Mouse (Mus musculus) forebrain, embryonic 16.5 days (tissue): ENCODE data around the gene Sdccag8. TPM values are rescaled to one million over a fixed set of nuclear protein-coding genes. Genes with fewer than 3 reads are reported as not detected.

ENCODE experiments used
- ATAC-seq: fragments of 200-750 bp; cut with Nextera tagmentation; 2 replicates; pipeline ENCODE4 v1.8.0; 2017; ENCODE audit warnings: mild to moderate bottlenecking, moderate library complexity
- H3K27ac ChIP-seq: fragments of 300-500 bp; sonication (generic); 2 replicates; pipeline ENCODE4 v1.5.1; 2014; ENCODE audit warnings: low read length, control low read depth
- H3K27me3 ChIP-seq: fragments of 300-500 bp; sonication (generic); replicated peaks from 2 replicates; pipeline ENCODE4 v1.6.1; 2014; ENCODE audit warnings: low read length; ENCODE audit not compliant: control insufficient read depth, insufficient read depth
- H3K36me3 ChIP-seq: fragments of 300-500 bp; sonication (generic); 2 replicates; pipeline ENCODE4 v1.6.1; 2014; ENCODE audit not compliant: control insufficient read depth, insufficient read depth
- H3K4me1 ChIP-seq: fragments of 300-500 bp; sonication (generic); replicated peaks from 2 replicates; pipeline ENCODE4 v1.6.1; 2014; ENCODE audit warnings: low read length; ENCODE audit not compliant: control insufficient read depth, insufficient read depth
- H3K4me2 ChIP-seq: fragments of 300-500 bp; sonication (generic); 2 replicates; pipeline ENCODE4 v1.6.1; 2014; ENCODE audit warnings: mild to moderate bottlenecking, low read length, control low read depth
- H3K4me3 ChIP-seq: fragments of 300-500 bp; sonication (generic); replicated peaks from 2 replicates; pipeline ENCODE4 v1.5.1; 2014; ENCODE audit warnings: mild to moderate bottlenecking, low read length, control low read depth
- H3K9ac ChIP-seq: fragments of 300-500 bp; sonication (generic); replicated peaks from 2 replicates; pipeline ENCODE4 v1.6.1; 2014; ENCODE audit warnings: low read depth, low read length, control low read depth
- H3K9me3 ChIP-seq: fragments of 300-500 bp; sonication (generic); 2 replicates; pipeline ENCODE4 v1.6.1; 2016; ENCODE audit warnings: low read length; ENCODE audit not compliant: control insufficient read depth
- WGBS: fragments of 180-500 bp; shearing (Covaris S2); extraction: QIAGEN DNeasy Blood & Tissue Kit; methylation state at CpG from one replicate; pipeline ENCODE4 v1.1.7; 2014; 5-methylcytosine and 5-hydroxymethylcytosine counted together
- polyA plus RNA-seq: library from polyadenylated mRNA; unstranded; fragments of >200 nt; fragmentation: Nextera tagmentation; extraction: Ambion mirVana; gene quantifications from 2 replicates; pipeline ENCODE4 v1.2.1, GENCODE M21; 2015

Sdccag8 gene
- polyA plus RNA-seq, 1 experiment from 2014 or later = 34.0 TPM

GRCm38 (mm10) chr1:176813292-176814035 is 996 bp upstream of the Sdccag8 start:
- H3K4me3 ChIP-seq = peak overlapping the region; percentile 73
- H3K27me3 ChIP-seq = no peaks in the 10 kb centered on the region
- H3K36me3 ChIP-seq = no peaks in the 10 kb centered on the region
- peak overlapping the region; percentile 100 for H3K9ac ChIP-seq
- peak overlapping the region; percentile 50 for H3K4me2 ChIP-seq
- H3K9me3 ChIP-seq = no peaks in the 10 kb centered on the region
- peak overlapping the region; percentile 100 for H3K27ac ChIP-seq
- H3K4me1 ChIP-seq = peaks cover 25% of the 10 kb centered on the region
- ATAC-seq = peak; percentile 32
- WGBS = 0% methylated on average over 56 of the region's 75 CpGs

GRCm38 (mm10) chr1:176814036-176814420 is 432 bp upstream of the Sdccag8 start, which contains the start of gene Cep170:
Cep170 (minus strand) TSS chr1:176814067.
- Histone ChIP-seq H3K27ac (peak within 1 kb of the TSS; percentile 100), H3K36me3 (no peaks in the 10 kb centered on the region), H3K4me2 (peak within 1 kb of the TSS; percentile 68), H3K9ac (peak within 1 kb of the TSS; percentile 100), H3K27me3 (no peaks in the 10 kb centered on the region), H3K4me1 (peaks cover 23% of the 10 kb centered on the region), H3K4me3 (peak within 1 kb of the TSS; percentile 73), H3K9me3 (no peaks in the 10 kb centered on the region)
- ATAC-seq = peak; percentile 94
- WGBS = 0% methylated on average over 28 of the region's 28 CpGs

- Histone ChIP-seq H3K9ac (no peak overlapping the region), H3K9me3 (no peaks in the 10 kb centered on the region), H3K4me2 (no peak overlapping the region), H3K27ac (no peak overlapping the region), H3K36me3 (no peaks in the 10 kb centered on the region), H3K4me1 (peaks cover 9% of the 10 kb centered on the region), H3K27me3 (no peaks in the 10 kb centered on the region), H3K4me3 (no peak overlapping the region)
- ATAC-seq = no peak
- 86% methylated on average over 4 of the region's 4 CpGs for WGBS
These were observed 2.3 kb downstream of the Sdccag8 start for GRCm38 (mm10) chr1:176816728-176817127.

GRCm38 (mm10) chr1:176818147-176818546 is 3.7 kb downstream of the Sdccag8 start:
- H3K9me3 ChIP-seq = no peaks in the 10 kb centered on the region
- H3K4me3 ChIP-seq = no peak overlapping the region
- no peak overlapping the region for H3K4me2 ChIP-seq
- peaks cover 8% of the 10 kb centered on the region for H3K4me1 ChIP-seq
- 82% methylated on average over 2 of the region's 2 CpGs for WGBS
- H3K27me3 ChIP-seq = no peaks in the 10 kb centered on the region
- no peaks in the 10 kb centered on the region for H3K36me3 ChIP-seq
- no peak overlapping the region for H3K27ac ChIP-seq
- H3K9ac ChIP-seq = no peak overlapping the region
- no peak for ATAC-seq

- H3K9me3 ChIP-seq = no peaks in the 10 kb centered on the region
These were observed 4.3 kb downstream of the Sdccag8 start for GRCm38 (mm10) chr1:176818763-176819162.

GRCm38 (mm10) chr1:176821929-176822328 is 7.5 kb downstream of the Sdccag8 start:
- ATAC-seq = no peak
- H3K4me3 ChIP-seq = no peak overlapping the region
- peaks cover 2% of the 10 kb centered on the region for H3K4me1 ChIP-seq
- H3K36me3 ChIP-seq = no peaks in the 10 kb centered on the region
- no peak overlapping the region for H3K4me2 ChIP-seq
- no peaks in the 10 kb centered on the region for H3K9me3 ChIP-seq
- H3K27me3 ChIP-seq = no peaks in the 10 kb centered on the region
- WGBS = 41% methylated on average over 1 of the region's 1 CpGs
- no peak overlapping the region for H3K27ac ChIP-seq
- H3K9ac ChIP-seq = no peak overlapping the region

More at GRCm38 (mm10) chr1:176818763-176819162, 4.3 kb downstream of the Sdccag8 start:
- H3K27me3 ChIP-seq = no peaks in the 10 kb centered on the region
- no peak overlapping the region for H3K4me3 ChIP-seq
- H3K9ac ChIP-seq = no peak overlapping the region
- peaks cover 8% of the 10 kb centered on the region for H3K4me1 ChIP-seq
- no peak overlapping the region for H3K4me2 ChIP-seq
- no peak overlapping the region for H3K27ac ChIP-seq
- H3K36me3 ChIP-seq = no peaks in the 10 kb centered on the region
- WGBS = 69% methylated on average over 6 of the region's 6 CpGs
- no peak for ATAC-seq

GRCm38 (mm10) chr1:176822949-176823348 is 8.5 kb downstream of the Sdccag8 start:
- Histone ChIP-seq H3K4me3 (no peak overlapping the region), H3K36me3 (no peaks in the 10 kb centered on the region), H3K9ac (no peak overlapping the region), H3K4me2 (no peak overlapping the region), H3K9me3 (no peaks in the 10 kb centered on the region), H3K4me1 (peaks cover 2% of the 10 kb centered on the region), H3K27me3 (no peaks in the 10 kb centered on the region), H3K27ac (no peak overlapping the region)
- WGBS = 85% methylated on average over 4 of the region's 4 CpGs
- no peak for ATAC-seq

GRCm38 (mm10) chr1:176823889-176824288 is 9.4 kb downstream of the Sdccag8 start:
- 93% methylated on average over 8 of the region's 8 CpGs for WGBS
- H3K27me3 ChIP-seq = no peaks in the 10 kb centered on the region
- no peak for ATAC-seq
- no peaks in the 10 kb centered on the region for H3K9me3 ChIP-seq
- peaks cover 2% of the 10 kb centered on the region; the same call in 1 of the 2 replicates for H3K4me1 ChIP-seq
- H3K4me3 ChIP-seq = no peak overlapping the region
- H3K36me3 ChIP-seq = no peaks in the 10 kb centered on the region; the same call in 1 of the 2 replicates
- no peak overlapping the region for H3K4me2 ChIP-seq
- no peak overlapping the region for H3K9ac ChIP-seq
- H3K27ac ChIP-seq = no peak overlapping the region

- Histone ChIP-seq H3K36me3 (no peaks in the 10 kb centered on the region; the same call in 1 of the 2 replicates), H3K27me3 (no peaks in the 10 kb centered on the region), H3K4me3 (no peak overlapping the region), H3K27ac (no peak overlapping the region), H3K4me1 (peaks cover 2% of the 10 kb centered on the region; the same call in 1 of the 2 replicates), H3K9ac (no peak overlapping the region), H3K4me2 (no peak overlapping the region), H3K9me3 (no peaks in the 10 kb centered on the region)
- no peak for ATAC-seq
- 81% methylated on average over 6 of the region's 6 CpGs for WGBS
These were observed 10.2 kb downstream of the Sdccag8 start for GRCm38 (mm10) chr1:176824611-176825010.
